Mouse (Mus musculus): Measurements from ENCODE around the gene Kcne1. TPM values are rescaled to one million over a fixed set of nuclear protein-coding genes. Genes with fewer than 3 reads are reported as not detected.
A peak's percentile ranks its signal among the peaks of the same experiment; 100 is the strongest.

The Kcne1 gene
- polyA plus RNA-seq, 1 experiment = 1.5 TPM

DNA sequence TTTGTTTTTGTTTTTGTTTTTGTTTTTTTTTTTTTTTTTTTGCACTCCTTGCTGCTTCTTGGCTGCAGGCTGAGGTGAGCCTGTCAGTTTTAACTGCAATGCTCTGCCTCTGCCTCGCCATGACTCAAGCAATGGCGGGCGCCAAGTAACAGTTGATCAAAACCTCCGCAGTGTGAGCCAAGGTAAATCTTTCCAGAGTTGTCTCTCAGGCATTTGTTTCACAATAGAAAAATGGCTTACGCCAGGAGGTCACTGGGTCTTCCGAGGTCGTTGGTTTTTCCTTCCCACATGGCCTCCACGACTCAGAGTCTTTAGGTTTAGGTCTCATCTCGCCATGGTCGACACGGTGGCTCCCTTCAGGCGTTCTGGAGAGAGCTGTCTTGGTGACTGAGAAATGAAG is 6.0 kb downstream of the Kcne1 start:
- 95% methylated on average over 12 of the region's 12 CpGs for WGBS
- TF ChIP-seq POLR2A (IDR thresholded peaks at IDR 0.05; ENCODE audit: control insufficient read depth, extremely low read depth, insufficient read depth, low read length, poor library complexity) (no peak), CTCF (IDR thresholded peaks at IDR 0.05; ENCODE audit: borderline replicate concordance, control insufficient read depth, extremely low read depth, insufficient read depth, low read length, poor library complexity) (no peak)
- no peak for DNase-seq
- Histone ChIP-seq H3K4me3 (ENCODE audit: control insufficient read depth, insufficient read depth, low read length) (no peak overlapping the region), H3K27me3 (ENCODE audit: control insufficient read depth, insufficient read depth, low read length) (no peaks in the 10 kb centered on the region), H3K27ac (ENCODE audit: control insufficient read depth, insufficient read depth, low read length) (no peak overlapping the region), H3K36me3 (ENCODE audit: control insufficient read depth, insufficient read depth, low read length) (no peaks in the 10 kb centered on the region), H3K4me1 (replicated peaks; ENCODE audit: control insufficient read depth, insufficient read depth, low read length) (no peaks in the 10 kb centered on the region)

DNA sequence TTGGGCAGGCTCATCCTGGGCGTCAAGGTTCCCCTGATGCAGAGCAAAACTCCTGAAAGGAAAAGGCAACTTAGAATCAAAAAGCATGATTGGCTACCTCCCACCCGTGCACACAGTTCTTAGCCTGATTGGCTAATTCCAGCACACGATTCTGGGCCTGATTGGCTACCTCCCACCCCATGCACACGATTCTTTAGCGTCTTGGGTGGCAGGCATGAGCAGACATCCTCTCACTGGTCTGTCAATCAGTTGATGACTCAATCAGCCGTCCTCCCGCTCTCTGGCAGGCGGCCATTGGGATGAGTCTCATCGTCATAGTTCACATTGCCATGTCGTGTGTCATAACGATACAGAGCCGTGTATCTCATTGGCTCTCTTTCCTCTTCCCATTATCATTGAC is 10.3 kb downstream of the Kcne1 start:
- WGBS = 97% methylated on average over 12 of the region's 12 CpGs
- Histone ChIP-seq H3K4me3 (ENCODE audit: control insufficient read depth, insufficient read depth, low read length) (no peak overlapping the region), H3K36me3 (ENCODE audit: control insufficient read depth, insufficient read depth, low read length) (no peaks in the 10 kb centered on the region), H3K27me3 (ENCODE audit: control insufficient read depth, insufficient read depth, low read length) (no peaks in the 10 kb centered on the region), H3K27ac (ENCODE audit: control insufficient read depth, insufficient read depth, low read length) (no peak overlapping the region), H3K4me1 (replicated peaks; ENCODE audit: control insufficient read depth, insufficient read depth, low read length) (no peaks in the 10 kb centered on the region)
- TF ChIP-seq CTCF (IDR thresholded peaks at IDR 0.05; ENCODE audit: borderline replicate concordance, control insufficient read depth, extremely low read depth, insufficient read depth, low read length, poor library complexity) = no peak
- no peak for TF ChIP-seq POLR2A (IDR thresholded peaks at IDR 0.05; ENCODE audit: control insufficient read depth, extremely low read depth, insufficient read depth, low read length, poor library complexity)
- DNase-seq = no peak

- Histone ChIP-seq H3K4me1 (replicated peaks; ENCODE audit: control insufficient read depth, insufficient read depth, low read length) (no peaks in the 10 kb centered on the region), H3K36me3 (ENCODE audit: control insufficient read depth, insufficient read depth, low read length) (no peaks in the 10 kb centered on the region), H3K27ac (ENCODE audit: control insufficient read depth, insufficient read depth, low read length) (no peak overlapping the region), H3K27me3 (ENCODE audit: control insufficient read depth, insufficient read depth, low read length) (no peaks in the 10 kb centered on the region), H3K4me3 (ENCODE audit: control insufficient read depth, insufficient read depth, low read length) (no peak overlapping the region)
- DNase-seq = no peak
- no peak for TF ChIP-seq POLR2A (IDR thresholded peaks at IDR 0.05; ENCODE audit: control insufficient read depth, extremely low read depth, insufficient read depth, low read length, poor library complexity)
- WGBS = 91% methylated on average over 13 of the region's 13 CpGs
Measured at GRCm38 (mm10) chr16:92346297-92346916, 12.9 kb downstream of the Kcne1 start.

GRCm38 (mm10) chr16:92345177-92345576 is 14.1 kb downstream of the Kcne1 start:
- no peak for DNase-seq
- Histone ChIP-seq H3K27me3 (ENCODE audit: control insufficient read depth, insufficient read depth, low read length) (no peaks in the 10 kb centered on the region), H3K36me3 (ENCODE audit: control insufficient read depth, insufficient read depth, low read length) (no peaks in the 10 kb centered on the region), H3K27ac (ENCODE audit: control insufficient read depth, insufficient read depth, low read length) (no peak overlapping the region), H3K4me1 (replicated peaks; ENCODE audit: control insufficient read depth, insufficient read depth, low read length) (no peaks in the 10 kb centered on the region), H3K4me3 (ENCODE audit: control insufficient read depth, insufficient read depth, low read length) (no peak overlapping the region)
- WGBS = 82% methylated on average over 11 of the region's 11 CpGs
- TF ChIP-seq CTCF (IDR thresholded peaks at IDR 0.05; ENCODE audit: borderline replicate concordance, control insufficient read depth, extremely low read depth, insufficient read depth, low read length, poor library complexity) = no peak
- no peak for TF ChIP-seq POLR2A (IDR thresholded peaks at IDR 0.05; ENCODE audit: control insufficient read depth, extremely low read depth, insufficient read depth, low read length, poor library complexity)

DNA sequence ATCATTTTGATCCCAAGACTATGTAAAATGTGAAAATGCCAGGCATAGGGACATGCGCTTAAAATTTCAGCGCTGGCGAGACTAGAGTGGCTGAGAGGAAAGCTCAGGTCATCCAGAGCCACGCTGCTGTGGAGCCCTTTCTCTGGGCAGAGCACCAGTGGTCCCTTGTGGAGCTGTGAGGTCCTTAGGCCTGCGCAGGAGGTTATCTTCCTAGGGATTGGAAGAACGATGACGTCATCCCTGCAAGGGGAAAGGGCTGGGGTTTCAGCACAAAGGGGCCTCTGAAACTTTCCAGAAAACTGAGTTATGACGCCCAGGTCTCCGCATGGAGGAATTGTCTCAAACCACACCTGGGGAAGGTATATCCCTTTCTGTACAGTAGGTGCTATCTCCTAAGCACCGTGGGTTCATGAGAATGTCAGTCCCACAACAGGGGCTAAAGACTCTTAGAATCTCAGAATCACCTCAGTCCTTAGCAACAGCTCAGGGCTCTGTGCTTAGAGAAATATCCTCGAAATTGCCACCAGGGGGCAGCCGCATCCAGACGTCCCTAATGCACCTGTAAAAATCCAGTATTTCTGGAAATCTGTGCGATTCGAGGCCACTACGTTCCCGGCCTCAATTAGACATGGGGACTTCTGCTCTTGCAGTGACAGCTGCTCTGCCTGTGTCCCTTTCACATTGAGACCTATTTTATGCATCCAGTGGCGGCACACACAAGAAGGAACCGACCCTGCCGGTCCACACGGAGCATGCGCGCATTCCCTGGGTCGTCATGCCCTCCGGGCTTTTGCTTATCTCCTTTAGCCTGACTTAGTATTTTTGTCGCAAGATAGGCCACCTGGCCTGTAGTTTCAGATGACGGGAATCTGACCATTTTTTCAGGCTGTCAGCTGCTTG is 18.4 kb downstream of the Kcne1 start:
- Histone ChIP-seq H3K27ac (ENCODE audit: control insufficient read depth, insufficient read depth, low read length) (no peak overlapping the region), H3K4me3 (ENCODE audit: control insufficient read depth, insufficient read depth, low read length) (no peak overlapping the region)
- 33% methylated on average over 27 of the region's 27 CpGs for WGBS

GRCm38 (mm10) chr16:92336280-92336679 is 23.0 kb downstream of the Kcne1 start:
- TF ChIP-seq POLR2A (IDR thresholded peaks at IDR 0.05; ENCODE audit: control insufficient read depth, extremely low read depth, insufficient read depth, low read length, poor library complexity) = no peak
- TF ChIP-seq CTCF (IDR thresholded peaks at IDR 0.05; ENCODE audit: borderline replicate concordance, control insufficient read depth, extremely low read depth, insufficient read depth, low read length, poor library complexity) = peak; percentile 70; the same call in 1 of the 2 replicates
- H3K36me3 ChIP-seq (ENCODE audit: control insufficient read depth, insufficient read depth, low read length) = no peaks in the 10 kb centered on the region
- WGBS = 10% methylated on average over 9 of the region's 9 CpGs
- no peak overlapping the region for H3K27ac ChIP-seq (ENCODE audit: control insufficient read depth, insufficient read depth, low read length)
- peak; percentile 65 for DNase-seq
- H3K4me1 ChIP-seq (replicated peaks; ENCODE audit: control insufficient read depth, insufficient read depth, low read length) = no peaks in the 10 kb centered on the region
- no peaks in the 10 kb centered on the region for H3K27me3 ChIP-seq (ENCODE audit: control insufficient read depth, insufficient read depth, low read length)
- H3K4me3 ChIP-seq (ENCODE audit: control insufficient read depth, insufficient read depth, low read length) = no peak overlapping the region

More for the DNA sequence above, 18.4 kb downstream of the Kcne1 start:
- Histone ChIP-seq H3K36me3 (ENCODE audit: control insufficient read depth, insufficient read depth, low read length) (no peaks in the 10 kb centered on the region), H3K4me1 (replicated peaks; ENCODE audit: control insufficient read depth, insufficient read depth, low read length) (no peaks in the 10 kb centered on the region), H3K27me3 (ENCODE audit: control insufficient read depth, insufficient read depth, low read length) (no peaks in the 10 kb centered on the region)
- peak; percentile 43 for DNase-seq
- TF ChIP-seq POLR2A (IDR thresholded peaks at IDR 0.05; ENCODE audit: control insufficient read depth, extremely low read depth, insufficient read depth, low read length, poor library complexity) (no peak), CTCF (IDR thresholded peaks at IDR 0.05; ENCODE audit: borderline replicate concordance, control insufficient read depth, extremely low read depth, insufficient read depth, low read length, poor library complexity) (peak; percentile 63; the same call in 1 of the 2 replicates)

Measured in thymus, adult 2 months (tissue).